Mouse (Mus musculus): Measurements from ENCODE around the gene Tmcc1.
"Not testable (repeated sequence)": the region's sequence is repeated elsewhere in the genome, so short reads cannot be mapped to it uniquely, and the experiment has no call there.

Gene Tmcc1

DNA sequence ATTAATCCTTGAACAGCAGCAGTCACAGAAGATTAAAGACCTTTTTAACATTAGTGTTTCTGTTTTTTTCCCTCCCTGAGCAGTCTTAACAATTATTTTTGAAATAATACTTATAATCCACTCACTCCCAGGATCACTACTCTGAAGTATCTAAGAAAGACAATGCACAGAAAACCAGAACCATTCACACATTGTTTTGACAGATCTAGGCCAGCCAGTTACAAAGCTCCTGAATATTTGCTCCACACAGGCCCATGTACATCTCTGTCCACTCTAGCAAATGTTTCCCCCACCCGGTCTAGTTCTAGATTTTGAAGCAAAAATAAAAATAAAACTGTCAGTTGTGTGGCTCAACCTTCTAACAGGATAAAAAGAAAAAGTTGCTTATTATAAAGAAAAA, 45.9 kb downstream of the Tmcc1 start:
- DNase-seq (ENCODE audit: low spot score in 2 of 2) = no peak

DNA sequence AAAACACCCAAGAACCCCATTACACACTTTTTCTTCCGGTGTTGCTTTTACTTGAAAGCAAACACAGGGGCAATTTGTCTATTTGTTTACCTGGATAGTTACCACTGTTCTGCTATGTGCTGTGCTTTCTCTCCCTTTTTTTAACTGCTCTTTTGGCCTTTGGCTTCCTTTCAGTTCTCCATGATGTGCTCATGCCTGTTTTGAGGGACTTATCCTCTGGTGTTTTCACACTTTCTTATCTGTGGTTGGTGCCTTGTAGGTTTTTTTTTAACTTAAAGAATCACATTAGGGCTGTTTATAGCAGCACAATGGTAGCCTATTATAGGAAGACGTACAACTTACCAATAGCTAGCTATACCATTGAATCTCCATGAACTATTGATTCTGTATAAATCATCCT, 51.6 kb downstream of the Tmcc1 start:
- no peak for DNase-seq (ENCODE audit: low spot score in 2 of 2)

DNA sequence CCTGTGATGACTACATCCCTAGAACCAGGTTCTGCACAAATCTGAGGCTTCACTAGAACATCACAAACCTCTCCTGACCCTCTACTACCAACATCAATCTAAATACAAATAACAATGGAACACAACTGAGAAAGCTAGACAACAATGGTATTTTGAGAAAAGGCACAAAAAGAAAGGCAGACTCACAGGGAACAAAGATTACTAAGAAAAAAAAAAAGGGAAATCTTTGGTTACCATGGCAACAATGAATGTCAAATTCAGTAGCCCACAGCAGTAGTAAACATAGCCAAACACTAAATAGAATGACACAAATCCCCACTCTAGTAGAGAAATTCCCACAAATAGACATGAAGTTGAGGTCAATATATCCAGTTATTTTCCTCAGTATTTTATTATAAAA, 52.5 kb downstream of the Tmcc1 start:
- no peak for DNase-seq (ENCODE audit: low spot score in 2 of 2)

DNA sequence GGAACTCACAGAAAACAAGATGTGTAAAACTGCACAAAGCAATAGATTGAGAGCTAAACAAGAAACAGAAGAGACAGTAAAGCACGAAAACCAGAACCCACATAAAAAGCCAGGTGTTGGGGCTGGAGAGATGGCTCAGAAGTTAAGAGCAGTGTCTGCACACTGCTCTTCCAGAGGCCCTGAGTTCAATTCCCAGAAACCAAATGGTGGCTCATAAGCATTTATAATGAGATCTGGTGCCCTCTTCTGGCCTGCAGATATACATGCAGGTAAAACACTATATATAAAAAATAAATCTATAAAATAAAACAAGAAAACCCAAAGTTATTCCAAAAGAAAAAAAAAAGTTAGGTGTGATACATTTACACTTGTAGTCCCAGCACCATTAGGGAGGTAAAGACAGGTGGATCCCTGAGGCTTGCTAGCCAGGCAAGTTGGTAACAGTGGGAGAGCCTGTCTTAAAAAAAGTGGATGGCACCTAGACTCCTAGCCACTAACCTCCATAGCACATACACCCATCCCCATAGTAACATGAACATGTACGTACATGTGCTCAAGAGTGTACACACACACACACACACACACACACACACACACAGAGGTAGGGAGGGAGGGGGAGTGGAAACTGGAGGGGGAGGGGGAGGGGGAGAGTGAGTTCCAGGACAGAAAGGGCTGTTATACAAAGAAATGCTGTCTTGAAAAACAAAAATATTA, 54.0 kb downstream of the Tmcc1 start:
- no peak for DNase-seq (ENCODE audit: low spot score in 2 of 2)

DNA sequence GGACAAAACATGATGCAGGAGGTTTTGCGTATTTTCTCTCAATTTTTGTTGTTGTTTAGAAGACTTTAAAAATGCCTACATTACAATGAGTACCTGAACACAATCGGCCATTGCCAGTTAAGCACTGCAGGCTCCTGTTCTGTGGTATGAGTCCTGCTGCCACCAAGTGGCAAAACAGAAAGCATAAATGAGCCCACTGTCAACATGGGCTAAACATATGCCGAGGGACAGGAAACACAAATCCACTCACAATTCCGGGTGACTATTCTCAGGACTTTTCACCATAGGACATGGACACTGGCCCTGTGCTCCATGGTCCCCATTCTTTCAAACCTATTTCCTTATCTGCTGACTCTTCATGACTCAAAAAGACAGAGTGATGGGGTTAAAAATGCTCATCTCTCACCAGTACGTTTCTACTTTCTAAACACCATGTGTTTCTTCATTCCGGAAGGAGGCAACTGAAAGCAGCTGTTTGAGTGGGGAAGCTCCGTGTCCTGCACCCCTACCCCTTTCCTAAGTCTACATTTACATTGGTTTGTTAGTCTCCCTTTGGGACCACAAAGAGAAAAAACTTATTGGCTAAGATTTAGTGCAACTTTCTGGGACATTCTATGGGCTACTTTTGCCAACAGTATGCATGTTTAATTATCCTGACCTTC, 57.2 kb downstream of the Tmcc1 start:
- DNase-seq (ENCODE audit: low spot score in 2 of 2) = peak in 1 of 2 experiments; percentile 23

DNA sequence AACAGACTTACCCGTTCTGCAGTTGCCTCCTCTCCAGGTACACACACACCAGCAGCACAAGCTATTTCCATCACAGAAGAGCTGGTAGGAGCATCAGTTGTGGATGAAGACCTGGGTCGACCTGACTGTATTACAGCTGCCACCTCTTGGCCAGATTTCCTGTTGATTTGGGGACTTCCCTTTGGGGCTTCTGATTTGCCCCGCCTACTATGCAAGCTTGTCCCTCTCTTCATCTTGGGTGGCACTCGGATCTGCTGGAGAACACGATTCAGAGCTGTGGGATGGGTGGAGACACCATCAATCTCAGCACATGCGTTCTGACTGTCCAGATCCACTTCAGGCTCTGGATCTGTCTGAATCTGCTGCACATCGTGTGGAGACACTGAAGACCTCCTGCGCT, 59.5 kb downstream of the Tmcc1 start:
- DNase-seq (ENCODE audit: low spot score in 2 of 2) = no peak

DNA sequence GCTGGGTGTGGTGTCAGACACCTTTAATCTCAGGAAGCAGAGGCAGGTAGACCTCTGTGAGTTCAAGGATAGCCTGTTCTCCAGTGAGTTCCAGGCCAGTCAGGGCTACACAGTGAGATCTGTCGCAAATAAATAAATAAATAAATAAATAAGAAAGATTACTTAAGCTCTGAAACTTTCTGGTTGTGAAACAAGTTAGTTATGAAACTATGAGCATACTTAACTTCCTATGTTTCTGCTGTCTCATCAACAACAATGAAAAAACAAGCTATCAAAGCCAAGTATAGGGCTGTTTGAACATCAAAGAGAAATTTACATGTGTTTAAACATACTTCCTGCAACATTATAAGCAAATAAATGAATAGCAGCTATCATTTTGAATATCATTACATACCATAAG, 61.5 kb downstream of the Tmcc1 start:
- DNase-seq (ENCODE audit: low spot score in 2 of 2) = no peak

DNA sequence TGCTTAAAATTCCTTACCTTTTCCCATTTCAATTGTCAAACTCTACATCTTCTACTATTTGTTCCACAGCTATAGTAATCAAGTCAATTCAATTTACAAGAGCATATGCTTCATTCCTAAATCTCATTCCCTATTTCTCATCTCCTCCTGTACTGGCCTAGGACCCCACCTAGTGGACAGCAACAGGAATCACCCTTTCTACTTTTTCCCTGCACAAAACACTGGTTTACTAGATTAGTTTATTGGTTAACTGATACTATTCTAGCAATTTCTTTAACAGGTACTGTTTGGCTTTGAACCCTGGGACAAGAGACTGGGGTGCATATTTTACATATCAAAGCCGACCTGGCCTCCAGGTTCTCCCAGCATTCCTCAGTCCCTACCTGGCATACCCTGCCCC, 64.6 kb downstream of the Tmcc1 start:
- DNase-seq (ENCODE audit: low spot score in 2 of 2) = no peak

DNA sequence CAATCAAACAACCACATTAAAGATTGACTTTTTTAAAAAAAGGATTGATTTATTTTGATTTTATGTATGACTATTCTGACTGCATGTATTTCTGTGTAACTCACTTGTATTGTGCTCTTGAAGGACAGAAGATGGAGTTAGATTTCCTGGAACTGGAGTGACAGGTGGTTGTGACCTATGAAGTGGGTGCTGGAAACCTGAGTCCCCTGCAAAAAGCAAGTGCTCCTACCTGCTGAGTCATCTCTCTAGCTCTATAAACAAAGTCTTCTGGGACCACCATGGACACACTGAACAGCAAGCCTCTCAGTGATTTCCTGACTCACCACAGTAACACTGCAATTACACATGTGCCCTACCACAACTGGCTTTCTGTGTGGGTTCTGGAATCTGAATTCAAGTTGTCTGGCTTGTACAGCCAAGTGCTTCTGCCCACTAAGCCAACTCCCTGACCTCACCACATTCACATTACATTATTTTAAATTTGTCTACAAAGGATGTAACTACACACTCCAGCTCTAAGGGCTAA, 65.3 kb downstream of the Tmcc1 start:
- no peak for DNase-seq (ENCODE audit: low spot score in 2 of 2)

DNA sequence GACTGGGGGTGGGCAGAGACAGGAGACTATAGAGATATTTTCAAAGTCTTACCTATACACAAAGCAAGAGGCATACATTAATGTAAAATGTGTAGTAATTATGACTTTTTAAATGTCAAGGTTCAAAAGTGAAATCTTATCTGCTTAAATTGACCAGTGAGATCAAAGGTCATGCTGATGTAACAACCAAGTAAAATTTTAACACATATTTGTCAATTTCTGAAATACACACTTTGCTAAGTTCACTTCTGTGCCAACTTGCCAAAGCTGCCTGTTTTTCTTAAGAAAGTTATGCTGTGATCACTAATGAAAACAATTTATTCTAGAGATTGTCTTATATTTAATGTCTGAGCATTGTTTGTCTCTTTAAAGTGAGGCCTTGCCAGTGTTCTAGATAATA, 66.7 kb downstream of the Tmcc1 start:
- DNase-seq (ENCODE audit: low spot score in 2 of 2) = no peak

DNA sequence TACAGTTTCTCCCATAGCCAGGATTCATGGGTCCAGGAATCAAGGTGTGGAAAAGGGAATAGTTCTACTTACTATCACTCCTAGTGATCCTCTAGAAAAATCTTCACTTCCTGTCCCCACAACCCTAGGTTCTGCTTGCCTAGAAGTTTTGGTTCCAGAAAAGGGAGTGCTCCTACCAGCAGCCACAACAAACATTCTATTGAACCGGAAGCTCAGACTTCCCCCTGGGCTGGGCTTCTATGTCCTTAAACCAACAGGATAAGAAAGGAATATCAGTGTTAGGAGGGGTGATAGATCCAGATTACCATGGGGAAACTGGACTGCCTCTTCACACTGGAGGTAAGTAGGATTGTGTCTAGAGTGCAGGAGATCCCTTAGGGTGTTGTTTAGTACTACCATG, 70.4 kb downstream of the Tmcc1 start:
- DNase-seq (ENCODE audit: low spot score in 2 of 2) = no peak

DNA sequence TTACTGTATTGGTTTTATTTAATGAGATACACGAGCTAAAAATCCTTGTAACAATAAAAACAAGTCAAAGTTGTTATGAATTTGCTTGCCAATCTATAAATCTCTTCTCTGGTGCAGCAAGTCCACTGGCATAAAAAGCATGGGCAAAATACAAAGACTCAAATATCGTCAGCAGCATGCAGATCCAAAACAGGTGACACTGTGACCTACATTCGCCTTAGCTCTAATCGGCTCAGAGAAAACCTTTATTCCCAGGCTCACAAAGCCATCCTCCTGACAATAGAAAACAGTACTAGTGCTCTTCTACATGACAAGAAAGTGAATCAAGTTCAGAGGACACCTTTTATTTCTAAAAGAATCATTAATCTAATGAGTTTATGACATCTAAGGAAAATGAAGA, 73.6 kb downstream of the Tmcc1 start:
- no peak for DNase-seq (ENCODE audit: low spot score in 2 of 2)

DNA sequence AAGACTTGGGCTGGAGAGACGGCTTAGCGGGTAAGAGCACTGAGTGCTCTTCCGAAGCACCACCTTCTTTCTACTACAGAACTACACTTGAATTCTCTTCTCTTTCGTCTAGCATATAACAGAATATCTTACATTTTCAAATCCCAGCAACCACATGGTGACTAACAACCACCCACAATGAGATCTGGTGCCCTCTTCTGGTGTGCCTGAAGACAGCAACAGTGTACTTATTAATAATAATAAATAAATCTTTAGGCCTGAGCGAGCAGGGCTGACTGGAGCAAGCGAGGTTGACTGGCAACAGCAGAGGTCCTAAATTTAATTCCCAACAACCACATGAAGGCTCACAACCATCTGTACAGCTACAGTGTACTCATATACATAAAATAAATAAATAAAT, 76.7 kb downstream of the Tmcc1 start:
- not testable (repeated sequence) for DNase-seq (ENCODE audit: low spot score in 2 of 2)

DNA sequence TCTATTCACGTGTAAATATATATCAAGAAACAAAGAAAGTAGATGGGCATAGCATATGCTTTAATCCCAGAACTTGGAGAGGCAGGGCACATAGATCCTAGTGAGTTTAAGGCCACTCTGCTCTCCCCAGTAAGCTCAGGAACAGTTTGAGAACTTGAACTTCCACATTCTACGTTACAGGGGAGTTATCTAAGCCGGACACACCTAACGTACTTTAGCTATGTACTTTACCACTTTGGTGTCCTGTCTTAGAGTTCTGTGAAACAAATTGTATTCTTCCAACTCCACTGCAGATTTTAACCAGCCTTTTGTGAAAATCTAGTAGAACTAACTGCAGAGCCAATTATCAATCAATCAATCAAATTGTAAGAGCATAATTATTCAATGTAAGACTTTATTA, 82.7 kb downstream of the Tmcc1 start:
- DNase-seq (ENCODE audit: low spot score in 2 of 2) = no peak

DNA sequence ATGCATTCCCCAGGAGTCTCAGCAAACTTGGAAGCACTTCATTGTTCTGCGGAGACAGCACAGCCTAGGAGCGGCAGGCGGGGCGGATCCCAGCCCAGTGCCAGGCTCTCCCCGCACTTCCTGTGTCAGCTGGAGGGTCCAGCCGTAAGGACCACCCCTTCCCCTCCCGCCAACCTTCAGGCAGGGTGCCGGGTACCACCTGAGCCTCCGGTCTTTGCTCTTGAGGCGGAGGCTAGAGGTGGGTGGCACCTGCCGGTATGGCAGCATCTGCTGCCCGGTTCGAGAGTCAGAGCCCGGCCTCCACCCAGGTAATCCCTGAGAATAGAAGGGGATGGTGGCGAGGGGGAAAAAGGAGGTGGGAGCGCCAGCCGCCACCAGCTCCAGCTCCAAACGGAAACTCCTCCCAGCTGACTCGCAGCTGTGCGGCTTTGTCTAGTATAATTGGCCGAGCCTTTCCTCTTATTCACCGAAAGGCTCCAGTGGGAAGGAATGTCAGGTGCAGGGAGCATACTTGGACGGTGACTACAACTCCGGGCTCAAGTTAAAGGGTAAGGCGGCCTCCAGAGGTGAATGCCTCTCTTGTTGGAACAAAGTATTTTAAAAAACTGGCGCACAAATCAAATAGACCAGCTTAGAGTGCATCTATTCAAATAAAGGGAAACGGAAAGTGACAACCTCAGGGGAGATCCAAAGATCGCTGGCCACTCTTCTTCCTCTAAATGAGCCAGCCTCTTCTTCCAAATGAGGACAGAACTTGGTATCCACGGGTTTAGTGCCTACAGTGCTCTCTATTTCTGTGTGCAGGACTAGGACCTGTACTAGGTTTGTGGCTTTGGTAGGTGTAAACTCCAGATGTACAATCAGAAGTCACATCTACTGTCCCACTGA, 85.6 kb downstream of the Tmcc1 start:
- DNase-seq (ENCODE audit: low spot score in 2 of 2) = peak; percentile 22 to 33

DNA sequence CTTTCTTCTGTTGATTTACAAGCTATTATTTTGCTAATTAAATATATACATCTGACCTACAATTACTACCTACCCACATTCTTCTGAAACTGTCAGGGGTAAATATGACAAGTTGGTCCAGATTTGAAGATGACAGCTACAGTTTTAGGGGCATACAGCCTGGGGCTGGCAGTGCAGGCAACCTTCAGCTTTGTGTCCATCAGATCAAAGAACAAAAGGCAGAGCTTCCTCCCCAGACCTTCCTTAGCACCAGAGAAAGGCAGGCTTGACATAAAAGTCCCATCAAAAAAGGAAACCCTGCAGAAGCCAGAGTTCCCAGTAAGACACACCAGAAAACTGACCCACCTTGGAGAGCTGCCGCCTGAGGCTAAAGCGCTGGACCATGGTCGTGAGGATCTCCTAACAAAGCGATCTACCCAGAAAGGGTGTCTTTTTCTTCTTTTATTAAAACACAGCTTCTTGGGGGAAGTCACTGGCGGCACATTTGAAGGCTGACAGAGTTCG, 86.3 kb downstream of the Tmcc1 start:
- DNase-seq (ENCODE audit: low spot score in 2 of 2) = no peak

DNA sequence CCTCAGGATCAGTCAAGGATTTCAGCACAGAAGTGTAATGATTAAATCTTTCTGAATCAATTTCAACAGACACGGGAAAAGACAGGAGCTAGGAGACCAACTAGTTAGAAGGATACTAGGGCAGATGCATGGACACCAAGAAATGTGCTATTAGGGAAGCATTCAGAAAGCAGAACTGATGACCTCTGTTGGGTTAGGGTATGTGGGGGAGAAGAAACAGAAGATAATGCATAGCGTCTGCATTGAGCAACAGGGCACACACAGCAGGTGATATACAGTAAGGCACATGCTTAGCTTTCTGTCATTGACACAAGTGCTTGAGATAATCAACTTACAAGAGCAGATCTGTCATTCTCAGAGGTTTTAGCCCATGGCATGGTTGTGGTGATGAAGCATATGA, 95.7 kb downstream of the Tmcc1 start:
- DNase-seq (ENCODE audit: low spot score in 2 of 2) = no peak

DNA sequence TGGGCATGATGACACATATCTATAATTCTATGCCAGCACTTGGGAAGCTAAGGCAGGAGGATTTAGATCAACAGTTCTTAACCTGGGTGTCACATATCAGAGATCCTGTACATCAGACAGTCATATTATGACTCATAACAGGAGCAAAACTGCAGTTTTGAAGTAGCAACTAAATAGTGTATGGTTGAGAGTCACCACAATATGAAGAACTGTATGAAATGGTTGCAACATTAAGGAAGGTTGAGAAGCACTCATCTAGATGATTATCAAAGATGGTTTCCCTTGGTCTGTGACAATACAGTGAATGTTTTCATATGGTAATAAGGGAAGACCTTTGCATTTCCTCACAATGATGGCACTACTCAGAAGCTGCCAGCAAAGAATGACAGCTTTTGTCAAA, 103.9 kb downstream of the Tmcc1 start:
- no peak for DNase-seq (ENCODE audit: low spot score in 2 of 2)

DNA sequence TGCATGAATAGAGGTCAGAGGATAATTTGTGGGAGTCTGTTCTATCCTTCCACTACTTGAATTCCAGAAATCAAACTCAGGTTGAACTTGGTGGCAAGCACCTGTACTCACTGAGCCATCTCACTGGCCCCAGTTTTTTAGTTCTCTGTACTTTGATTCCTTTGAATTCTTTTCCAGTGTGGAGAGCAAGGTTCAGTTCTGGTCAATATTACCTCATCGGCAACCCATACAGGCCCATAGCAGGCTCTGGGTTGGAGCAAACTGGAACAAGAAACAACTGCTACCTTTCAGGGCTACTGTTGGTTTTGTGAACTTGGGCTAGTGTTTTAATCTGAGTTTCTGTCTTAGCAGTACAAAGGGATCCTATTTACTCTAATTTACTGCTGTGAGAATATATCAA, 107.2 kb downstream of the Tmcc1 start:
- DNase-seq (ENCODE audit: low spot score in 2 of 2) = no peak

DNA sequence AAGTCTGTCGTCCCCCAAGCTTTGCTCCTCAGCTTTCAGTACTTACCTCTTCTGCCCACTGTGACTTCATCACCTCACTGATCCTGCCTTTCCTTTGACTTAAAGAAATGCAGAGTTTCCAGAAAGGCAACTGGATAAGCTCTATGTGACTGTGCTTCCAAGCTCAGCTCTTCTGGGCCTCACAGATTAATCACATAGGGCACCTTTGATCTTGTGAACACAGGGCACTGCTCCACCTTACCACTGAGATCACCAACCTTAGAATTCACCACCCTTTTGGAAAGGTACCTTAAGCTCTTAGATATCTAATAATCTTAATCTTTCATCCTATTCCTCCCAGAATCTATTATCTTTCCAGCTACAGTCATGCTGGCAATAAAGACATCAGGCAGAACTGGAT, 111.0 kb downstream of the Tmcc1 start:
- DNase-seq (ENCODE audit: low spot score in 2 of 2) = no peak

DNA sequence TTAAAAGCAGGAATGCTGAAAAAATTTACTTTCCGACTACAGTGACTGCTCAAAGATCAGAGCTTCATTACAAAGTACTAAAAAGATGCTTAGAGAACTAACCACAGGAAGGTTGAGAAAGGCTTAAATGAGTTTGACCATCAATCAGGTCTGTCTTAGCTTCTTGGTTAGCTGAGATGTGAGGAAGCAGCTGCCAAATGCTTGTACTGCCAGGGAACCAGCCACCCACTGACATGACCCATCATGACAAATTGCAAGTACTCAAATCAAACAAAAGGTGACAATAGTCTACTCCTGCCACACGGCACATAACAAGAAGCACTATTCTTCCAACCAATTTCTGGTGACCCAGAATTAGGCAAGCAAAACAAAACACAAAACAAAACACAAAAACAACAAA, 111.9 kb downstream of the Tmcc1 start:
- no peak for DNase-seq (ENCODE audit: low spot score in 2 of 2)

DNA sequence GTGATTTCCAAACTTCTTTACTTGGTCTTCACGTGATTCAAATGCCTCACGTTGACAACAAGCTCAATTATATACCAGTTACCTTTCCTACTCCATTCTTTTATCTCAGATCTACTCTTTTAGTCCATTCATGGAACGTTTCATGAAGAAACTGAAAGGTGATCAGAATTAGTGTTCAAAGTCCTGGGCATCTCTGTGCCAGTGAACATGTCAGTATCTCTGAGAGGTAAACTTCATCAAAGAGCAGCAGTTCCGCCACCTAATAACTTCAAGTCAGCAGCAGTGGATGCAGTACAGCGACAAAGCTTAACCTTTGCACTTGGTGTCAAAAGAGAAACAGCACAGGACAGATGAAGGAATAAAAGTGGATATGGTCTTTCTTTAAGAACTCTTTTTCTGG, 112.5 kb downstream of the Tmcc1 start:
- no peak for DNase-seq (ENCODE audit: low spot score in 2 of 2)

All from frontal cortex, postnatal 36 days (tissue).